Mouse (Mus musculus) spleen, adult 18-20 months (tissue): Measurements from ENCODE around the gene Prkca.
A peak's percentile ranks its signal among the peaks of the same experiment; 100 is the strongest.

Experiments
- DNase-seq, 2 experiments: peaks; one replicate each; pipeline ENCODE4 v3.0.0; 2022; ENCODE audit warnings: mixed read lengths in 2 of 2

The Prkca gene

GRCm38 (mm10) chr11:108294305-108294813, 49.4 kb downstream of the Prkca start:
- DNase-seq = no peak

- DNase-seq = no peak
Observed at GRCm38 (mm10) chr11:108293843-108294242, 49.9 kb downstream of the Prkca start.

- DNase-seq = no peak
Observed at GRCm38 (mm10) chr11:108289192-108289591, 54.5 kb downstream of the Prkca start.

GRCm38 (mm10) chr11:108287321-108287720, 56.4 kb downstream of the Prkca start:
- no peak for DNase-seq

- no peak for DNase-seq
Observed at GRCm38 (mm10) chr11:108285046-108285445, 58.7 kb downstream of the Prkca start.

GRCm38 (mm10) chr11:108282850-108283459, 60.8 kb downstream of the Prkca start:
- no peak for DNase-seq

GRCm38 (mm10) chr11:108279748-108280373, 63.9 kb downstream of the Prkca start:
- DNase-seq = no peak

- DNase-seq = no peak
Observed at GRCm38 (mm10) chr11:108277096-108277495, 66.6 kb downstream of the Prkca start.

- no peak for DNase-seq
Observed at GRCm38 (mm10) chr11:108276148-108276547, 67.6 kb downstream of the Prkca start.

- no peak for DNase-seq
Observed at GRCm38 (mm10) chr11:108274046-108274445, 69.7 kb downstream of the Prkca start.

- no peak for DNase-seq
Observed at GRCm38 (mm10) chr11:108273415-108273965, 70.2 kb downstream of the Prkca start.

GRCm38 (mm10) chr11:108272601-108273414, 70.9 kb downstream of the Prkca start:
- no peak for DNase-seq

GRCm38 (mm10) chr11:108271305-108271704, 72.4 kb downstream of the Prkca start:
- DNase-seq = no peak

- no peak for DNase-seq
Observed at GRCm38 (mm10) chr11:108269516-108269915, 74.2 kb downstream of the Prkca start.

GRCm38 (mm10) chr11:108268421-108269322, 75.1 kb downstream of the Prkca start:
- peak; percentile 27 to 37 for DNase-seq

GRCm38 (mm10) chr11:108267825-108268224, 75.9 kb downstream of the Prkca start:
- DNase-seq = peak; percentile 25 to 43

- no peak for DNase-seq
Observed at GRCm38 (mm10) chr11:108267066-108267465, 76.7 kb downstream of the Prkca start.

- no peak for DNase-seq
Observed at GRCm38 (mm10) chr11:108263868-108264267, 79.9 kb downstream of the Prkca start.

- no peak for DNase-seq
Observed at GRCm38 (mm10) chr11:108263406-108263805, 80.3 kb downstream of the Prkca start.

- no peak for DNase-seq
Observed at GRCm38 (mm10) chr11:108261751-108262160, 82.0 kb downstream of the Prkca start.

- DNase-seq = no peak
Observed at GRCm38 (mm10) chr11:108260775-108261517, 82.8 kb downstream of the Prkca start.
